Mouse (Mus musculus): ENCODE results near the gene Zfp367.

Gene Zfp367

GRCm38 (mm10) chr13:64153751-64154267, 807 bp upstream of the Zfp367 start:
- DNase-seq: no peak

- peak; percentile 63 for DNase-seq
Observed at GRCm38 (mm10) chr13:64152671-64153082, 325 bp downstream of the Zfp367 start.

- peak; percentile 87 for DNase-seq
Observed at GRCm38 (mm10) chr13:64152241-64152669, 747 bp downstream of the Zfp367 start.

- no peak for DNase-seq
Observed at GRCm38 (mm10) chr13:64150121-64150520, 2.9 kb downstream of the Zfp367 start.

GRCm38 (mm10) chr13:64129616-64130375, 23.2 kb downstream of the Zfp367 start:
- peak; percentile 14 for DNase-seq

GRCm38 (mm10) chr13:64128858-64129615, 24.0 kb downstream of the Zfp367 start, which contains the start of gene Slc35d2:
Slc35d2 (minus strand) TSS chr13:64129368.
- DNase-seq: peak; percentile 17

- no peak for DNase-seq
Observed at GRCm38 (mm10) chr13:64126316-64126715, 26.7 kb downstream of the Zfp367 start.

GRCm38 (mm10) chr13:64124886-64125285, 28.1 kb downstream of the Zfp367 start:
- DNase-seq: no peak

GRCm38 (mm10) chr13:64123491-64124188, 29.4 kb downstream of the Zfp367 start:
- no peak for DNase-seq

GRCm38 (mm10) chr13:64120760-64121159, 32.2 kb downstream of the Zfp367 start:
- no peak for DNase-seq

GRCm38 (mm10) chr13:64117442-64117841, 35.6 kb downstream of the Zfp367 start:
- no peak for DNase-seq

GRCm38 (mm10) chr13:64110421-64110820, 42.6 kb downstream of the Zfp367 start:
- no peak for DNase-seq

GRCm38 (mm10) chr13:64108381-64108850, 44.6 kb downstream of the Zfp367 start:
- no peak for DNase-seq

GRCm38 (mm10) chr13:64107535-64107934, 45.5 kb downstream of the Zfp367 start:
- no peak for DNase-seq

GRCm38 (mm10) chr13:64107105-64107504, 45.9 kb downstream of the Zfp367 start:
- no peak for DNase-seq

GRCm38 (mm10) chr13:64105690-64106089, 47.3 kb downstream of the Zfp367 start:
- DNase-seq: no peak

GRCm38 (mm10) chr13:64100186-64100585, 52.8 kb downstream of the Zfp367 start:
- DNase-seq: peak; percentile 15

- peak; percentile 44 for DNase-seq
Observed at GRCm38 (mm10) chr13:64098992-64099391, 54.0 kb downstream of the Zfp367 start.

- DNase-seq: peak; percentile 78
Observed at GRCm38 (mm10) chr13:64093341-64093740, 59.7 kb downstream of the Zfp367 start.

GRCm38 (mm10) chr13:64092752-64093151, 60.2 kb downstream of the Zfp367 start:
- DNase-seq: no peak

- no peak for DNase-seq
Observed at GRCm38 (mm10) chr13:64092141-64092540, 60.9 kb downstream of the Zfp367 start.

- no peak for DNase-seq
Observed at GRCm38 (mm10) chr13:64091006-64091405, 62.0 kb downstream of the Zfp367 start.

GRCm38 (mm10) chr13:64090278-64090677, 62.7 kb downstream of the Zfp367 start:
- DNase-seq: no peak
